Mouse (Mus musculus) urinary bladder, postnatal 4 days (tissue): ENCODE data around the gene Ube2i.

Source experiments
- DNase-seq, 2 experiments: peaks; one replicate each; pipeline ENCODE4 v3.0.0; 2021 to 2022; ENCODE audit warnings: low spot score in 2 of 2

Ube2i gene

GRCm38 (mm10) chr17:25274571-25275346 lies at the start of gene Ube2i:
TSS of gene Ube2i (minus strand) at chr17:25274622.
- no peak for DNase-seq

GRCm38 (mm10) chr17:25322930-25323329 lies 48.5 kb upstream of the Ube2i start:
- no peak for DNase-seq

GRCm38 (mm10) chr17:25320819-25321218 lies 46.4 kb upstream of the Ube2i start:
- DNase-seq: no peak

GRCm38 (mm10) chr17:25318354-25318753 lies 43.9 kb upstream of the Ube2i start, which contains the start of gene Prss29:
TSS of gene Prss29 (plus strand) at chr17:25318654.
- DNase-seq: no peak

GRCm38 (mm10) chr17:25308346-25308745 lies 33.9 kb upstream of the Ube2i start, which contains the start of gene Prss28:
TSS of gene Prss28 (plus strand) at chr17:25308646.
- DNase-seq: no peak

- no peak for DNase-seq
These were observed 23.7 kb upstream of the Ube2i start, which contains the start of gene Prss34 for GRCm38 (mm10) chr17:25298094-25298493. TSS of gene Prss34 (plus strand) at chr17:25298394.

- no peak for DNase-seq
These were observed 19.7 kb upstream of the Ube2i start for GRCm38 (mm10) chr17:25294111-25294510.

GRCm38 (mm10) chr17:25293495-25293894 lies 19.1 kb upstream of the Ube2i start:
- no peak for DNase-seq

GRCm38 (mm10) chr17:25290411-25290810 lies 16.0 kb upstream of the Ube2i start:
- DNase-seq: no peak

- DNase-seq: no peak
These were observed 14.4 kb upstream of the Ube2i start for GRCm38 (mm10) chr17:25288842-25289241.

GRCm38 (mm10) chr17:25285033-25285432 lies 10.6 kb upstream of the Ube2i start:
- DNase-seq: peak in 1 of 2 experiments; percentile 37

GRCm38 (mm10) chr17:25282133-25282532 lies 7.7 kb upstream of the Ube2i start:
- DNase-seq: no peak

- DNase-seq: no peak
These were observed 1.4 kb upstream of the Ube2i start for GRCm38 (mm10) chr17:25275833-25276232.

GRCm38 (mm10) chr17:25273706-25274501 lies 518 bp downstream of the Ube2i start:
- DNase-seq: peak; percentile 92 to 97

- DNase-seq: peak in 1 of 2 experiments; percentile 80
These were observed 1.3 kb downstream of the Ube2i start for GRCm38 (mm10) chr17:25272951-25273705.

- no peak for DNase-seq
These were observed 2.1 kb downstream of the Ube2i start for GRCm38 (mm10) chr17:25272326-25272725.

GRCm38 (mm10) chr17:25270795-25271335 lies 3.6 kb downstream of the Ube2i start:
- DNase-seq: no peak

- DNase-seq: no peak
These were observed 10.0 kb downstream of the Ube2i start for GRCm38 (mm10) chr17:25264453-25264852.

GRCm38 (mm10) chr17:25257804-25258261 lies 16.6 kb downstream of the Ube2i start:
- no peak for DNase-seq

GRCm38 (mm10) chr17:25256140-25256754 lies 18.2 kb downstream of the Ube2i start, which contains the start of gene Baiap3:
TSS of gene Baiap3 (minus strand) at chr17:25256364.
- DNase-seq: no peak

GRCm38 (mm10) chr17:25255110-25255509 lies 19.3 kb downstream of the Ube2i start:
- DNase-seq: no peak
